Mouse (Mus musculus): ENCODE results near the gene Egln2.

DNA sequence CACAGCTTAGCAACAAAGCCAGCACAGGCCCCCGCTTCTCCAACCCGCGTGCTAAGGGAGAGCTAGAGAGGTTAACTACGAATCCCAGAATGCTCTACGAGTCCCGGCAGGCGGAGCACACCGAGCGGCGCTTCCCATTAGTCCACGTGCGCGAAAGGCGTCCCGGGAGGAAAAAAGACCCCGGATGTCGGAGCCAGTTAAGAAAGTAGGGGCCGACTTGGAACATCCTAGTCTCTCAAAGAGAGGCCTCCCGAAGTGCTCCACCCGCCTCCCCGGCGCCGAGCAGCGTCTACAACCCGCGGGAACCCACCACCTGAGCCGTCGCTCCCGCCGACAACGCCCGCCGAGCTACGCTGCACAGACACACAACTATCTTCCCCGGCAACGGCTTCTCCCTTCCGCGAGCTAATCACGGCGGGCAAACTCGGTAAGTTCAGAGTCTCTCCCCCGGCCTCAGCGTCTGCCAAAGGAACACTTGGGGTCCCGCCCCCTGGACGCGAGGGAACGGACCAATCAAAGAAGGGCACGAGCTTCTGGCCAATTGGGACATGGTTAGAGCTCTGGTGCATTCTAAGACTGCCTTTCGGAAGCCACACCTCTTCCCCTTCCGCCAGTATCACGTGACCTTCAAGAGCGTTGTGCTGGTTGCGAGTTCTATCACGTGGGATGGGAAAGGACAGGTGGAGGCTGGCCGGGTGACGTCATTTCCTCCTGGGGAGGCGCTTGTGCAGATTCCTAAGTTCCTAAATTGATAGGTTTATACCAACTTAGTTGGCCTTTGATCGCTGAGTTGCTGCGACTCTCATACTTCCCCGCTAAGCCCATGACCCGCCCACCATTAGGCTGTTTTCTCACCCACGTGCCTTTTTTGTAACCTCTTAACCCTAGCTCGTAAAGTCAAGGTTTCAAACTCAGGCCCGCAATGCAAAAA is 29.3 kb upstream of the Egln2 start, which contains the start of the genes BC024978 and Snrpa:
- TF ChIP-seq CTCF (IDR thresholded peaks at IDR 0.05; ENCODE audit: low read depth) (no peak), EP300 (IDR thresholded peaks at IDR 0.05; ENCODE audit: low read depth) (no peak)
